Mouse (Mus musculus): ENCODE measurements around the gene Atf6. TPM values are rescaled to one million over a fixed set of nuclear protein-coding genes. Genes with fewer than 3 reads are reported as not detected.

Gene Atf6
- polyA plus RNA-seq, 1 experiment from 2014 or later, result 9.8 TPM

DNA sequence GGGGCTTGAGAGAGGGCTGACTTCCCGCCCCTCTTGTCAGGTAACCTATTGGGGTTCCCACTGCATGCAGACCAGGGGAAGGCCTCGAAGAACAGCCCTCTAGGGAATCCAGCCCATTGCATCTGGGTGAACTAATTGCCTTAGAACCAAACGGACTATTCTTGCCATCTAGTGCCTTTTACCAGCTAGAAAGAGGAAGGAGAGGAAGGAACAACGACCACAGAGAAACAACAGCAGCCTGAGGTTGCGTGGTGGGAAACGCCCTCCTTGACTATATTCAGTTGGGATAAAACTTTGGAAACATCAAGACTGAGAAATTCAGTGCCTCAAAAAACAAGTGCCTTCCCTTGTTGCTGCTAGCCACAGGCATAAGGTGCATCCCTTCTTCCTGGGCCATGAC is 183.7 kb downstream of the Atf6 start:
- Histone ChIP-seq H3K4me2 (no peak overlapping the region), H3K9me3 (replicated peaks) (no peaks in the 10 kb centered on the region), H3K9ac (no peak overlapping the region), H3K4me3 (no peak overlapping the region), H3K4me1 (replicated peaks) (0 out of 2 replicates have a peak, but pooled peaks cover 2% of the 10 kb centered on the region), H3K27ac (no peak overlapping the region), H3K36me3 (peaks cover 12% of the 10 kb centered on the region), H3K27me3 (no peaks in the 10 kb centered on the region)
- no peak for ATAC-seq (replicated peaks; ENCODE audit: insufficient number of reproducible peaks, insufficient read depth, low FRiP score, low read depth)
- WGBS, result 73% methylated on average over 6 of the region's 6 CpGs

DNA sequence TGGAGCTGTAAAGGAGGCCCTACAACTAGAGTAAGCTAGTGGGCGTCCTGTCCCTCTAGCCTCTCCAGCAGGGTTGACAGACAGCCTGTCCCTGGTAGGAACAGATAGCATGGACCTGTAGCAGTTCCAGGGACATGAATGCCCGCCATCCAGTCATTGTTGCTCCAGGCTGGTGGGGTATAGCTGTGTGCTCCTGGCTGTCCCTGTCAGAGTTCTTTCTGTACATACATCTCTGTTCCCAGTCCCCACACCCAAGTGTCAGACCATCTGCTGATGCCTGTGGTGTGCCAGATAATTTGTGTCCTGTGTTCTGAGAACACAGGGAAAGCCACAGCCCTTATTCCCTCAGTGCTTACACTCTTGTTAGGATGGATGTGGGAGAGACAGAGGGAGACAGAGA is 187.9 kb downstream of the Atf6 start:
- WGBS, result 79% methylated on average over 2 of the region's 2 CpGs
- Histone ChIP-seq H3K4me3 (no peak overlapping the region), H3K27me3 (no peaks in the 10 kb centered on the region), H3K4me2 (no peak overlapping the region), H3K4me1 (replicated peaks) (peaks cover 5% of the 10 kb centered on the region; the same call in 1 of the 2 replicates), H3K9me3 (replicated peaks) (no peaks in the 10 kb centered on the region), H3K36me3 (peaks cover 19% of the 10 kb centered on the region), H3K27ac (no peak overlapping the region), H3K9ac (no peak overlapping the region)
- ATAC-seq (replicated peaks; ENCODE audit: insufficient number of reproducible peaks, insufficient read depth, low FRiP score, low read depth), result no peak

DNA sequence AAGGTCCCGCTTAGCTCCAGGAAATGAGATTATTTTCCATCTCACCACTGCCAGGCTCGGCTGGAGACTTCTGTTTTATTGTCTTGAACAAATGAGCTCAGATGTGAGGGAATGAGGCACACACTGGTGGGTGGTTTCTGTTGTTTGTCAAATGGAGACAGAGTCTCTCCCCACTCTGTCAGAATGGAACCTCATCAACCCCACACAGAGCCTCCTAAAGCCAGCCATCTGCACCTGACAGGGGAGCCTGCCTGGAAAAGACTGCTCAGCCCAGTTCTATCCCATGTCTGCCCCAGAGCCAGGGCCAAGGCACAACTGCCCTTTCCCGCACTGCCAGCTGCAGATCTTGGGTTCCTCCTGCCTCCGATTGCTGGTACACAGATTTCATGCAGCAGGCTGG is 188.7 kb downstream of the Atf6 start:
- Histone ChIP-seq H3K4me1 (replicated peaks) (peaks cover 5% of the 10 kb centered on the region; the same call in 1 of the 2 replicates), H3K9me3 (replicated peaks) (no peaks in the 10 kb centered on the region), H3K4me2 (no peak overlapping the region), H3K36me3 (peaks cover 19% of the 10 kb centered on the region), H3K27me3 (no peaks in the 10 kb centered on the region), H3K4me3 (no peak overlapping the region), H3K9ac (no peak overlapping the region), H3K27ac (no peak overlapping the region)
- ATAC-seq (replicated peaks; ENCODE audit: insufficient number of reproducible peaks, insufficient read depth, low FRiP score, low read depth), result no peak
- WGBS, result 69% methylated on average over 4 of the region's 4 CpGs

DNA sequence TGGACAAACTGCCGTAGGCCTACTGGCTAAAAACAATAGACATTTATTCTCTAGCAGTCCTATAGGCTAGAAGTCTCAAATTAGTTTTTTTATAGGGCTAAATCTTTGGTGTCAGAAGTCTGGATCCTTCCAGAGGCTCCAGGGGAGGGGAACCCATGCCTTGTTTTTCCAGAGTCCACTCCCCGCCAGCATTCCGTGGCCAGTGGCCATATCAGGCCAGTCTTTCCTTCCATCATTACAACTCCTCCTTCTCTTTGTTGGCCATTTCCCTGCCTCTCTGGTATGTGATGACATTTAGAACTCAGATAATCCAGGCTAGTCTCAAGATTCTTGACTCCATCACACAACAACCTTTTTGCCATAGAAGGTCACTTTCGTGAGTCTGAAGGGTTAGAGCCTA is 189.9 kb downstream of the Atf6 start:
- H3K27me3 ChIP-seq, result no peaks in the 10 kb centered on the region
- 71% methylated on average over 4 of the region's 4 CpGs for WGBS
- no peaks in the 10 kb centered on the region for H3K9me3 ChIP-seq (replicated peaks)
- H3K4me3 ChIP-seq, result no peak overlapping the region
- H3K9ac ChIP-seq, result no peak overlapping the region
- no peak for ATAC-seq (replicated peaks; ENCODE audit: insufficient number of reproducible peaks, insufficient read depth, low FRiP score, low read depth)
- H3K27ac ChIP-seq, result no peak overlapping the region
- peaks cover 11% of the 10 kb centered on the region for H3K4me1 ChIP-seq (replicated peaks)
- H3K36me3 ChIP-seq, result peaks cover 19% of the 10 kb centered on the region
- no peak overlapping the region for H3K4me2 ChIP-seq

GRCm38 (mm10) chr1:170674184-170674775 is 193.3 kb downstream of the Atf6 start:
- H3K4me1 ChIP-seq (replicated peaks), result peaks cover 15% of the 10 kb centered on the region
- H3K9me3 ChIP-seq (replicated peaks), result no peaks in the 10 kb centered on the region
- H3K27me3 ChIP-seq, result no peaks in the 10 kb centered on the region
- no peak for ATAC-seq (replicated peaks; ENCODE audit: insufficient number of reproducible peaks, insufficient read depth, low FRiP score, low read depth)
- no peak overlapping the region for H3K9ac ChIP-seq
- WGBS, result 62% methylated on average over 9 of the region's 9 CpGs
- H3K27ac ChIP-seq, result no peak overlapping the region
- no peak overlapping the region for H3K4me3 ChIP-seq
- no peak overlapping the region for H3K4me2 ChIP-seq
- peaks cover 29% of the 10 kb centered on the region; the same call in 1 of the 2 replicates for H3K36me3 ChIP-seq

GRCm38 (mm10) chr1:170665200-170665599 is 202.4 kb downstream of the Atf6 start:
- peaks cover 43% of the 10 kb centered on the region for H3K36me3 ChIP-seq
- no peak overlapping the region for H3K4me2 ChIP-seq
- no peak overlapping the region for H3K4me3 ChIP-seq
- H3K27me3 ChIP-seq, result no peaks in the 10 kb centered on the region
- H3K9ac ChIP-seq, result no peak overlapping the region
- H3K9me3 ChIP-seq (replicated peaks), result no peaks in the 10 kb centered on the region
- H3K4me1 ChIP-seq (replicated peaks), result no peaks in the 10 kb centered on the region
- no peak overlapping the region for H3K27ac ChIP-seq
- WGBS, result 84% methylated on average over 7 of the region's 7 CpGs
- ATAC-seq (replicated peaks; ENCODE audit: insufficient number of reproducible peaks, insufficient read depth, low FRiP score, low read depth), result no peak

DNA sequence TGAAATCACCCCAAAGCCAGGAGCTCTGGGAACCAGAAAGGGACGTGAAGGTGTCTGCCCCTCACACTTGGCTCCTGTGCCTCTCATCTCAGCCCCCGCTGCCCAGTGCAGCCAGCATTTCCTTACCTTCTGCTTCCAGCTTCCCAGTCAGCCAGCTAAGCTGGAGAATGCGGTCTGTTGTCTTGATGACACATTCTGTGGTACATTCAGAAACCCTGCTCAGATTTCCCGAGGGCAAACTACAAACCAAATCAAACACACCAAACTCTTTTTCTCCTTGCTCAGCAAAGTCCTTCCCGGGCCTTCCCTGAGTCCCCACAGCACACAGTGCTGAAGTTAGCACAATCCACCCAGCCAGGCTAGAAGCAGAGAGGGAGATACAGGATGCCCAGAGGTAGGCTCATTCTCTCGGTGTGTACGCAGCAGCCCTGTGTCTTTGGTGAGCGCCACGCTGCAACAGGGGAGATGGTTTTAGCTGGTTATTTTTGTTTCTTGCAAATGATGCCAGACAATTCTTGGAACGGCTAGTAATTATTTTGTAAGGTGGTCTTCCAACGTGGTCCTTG is 202.9 kb downstream of the Atf6 start:
- peaks cover 38% of the 10 kb centered on the region for H3K36me3 ChIP-seq
- no peaks in the 10 kb centered on the region for H3K27me3 ChIP-seq
- no peak overlapping the region for H3K4me3 ChIP-seq
- H3K4me2 ChIP-seq, result no peak overlapping the region
- no peaks in the 10 kb centered on the region for H3K9me3 ChIP-seq (replicated peaks)
- no peak overlapping the region for H3K27ac ChIP-seq
- 82% methylated on average over 11 of the region's 11 CpGs for WGBS
- no peaks in the 10 kb centered on the region for H3K4me1 ChIP-seq (replicated peaks)
- no peak overlapping the region for H3K9ac ChIP-seq
- ATAC-seq (replicated peaks; ENCODE audit: insufficient number of reproducible peaks, insufficient read depth, low FRiP score, low read depth), result no peak

- no peak for ATAC-seq (replicated peaks; ENCODE audit: insufficient number of reproducible peaks, insufficient read depth, low FRiP score, low read depth)
- H3K4me2 ChIP-seq, result no peak overlapping the region
- 0 out of 2 replicates have a peak, but pooled peaks cover 2% of the 10 kb centered on the region for H3K4me1 ChIP-seq (replicated peaks)
- no peak overlapping the region for H3K9ac ChIP-seq
- H3K27me3 ChIP-seq, result no peaks in the 10 kb centered on the region
- H3K4me3 ChIP-seq, result no peak overlapping the region
- no peaks in the 10 kb centered on the region for H3K9me3 ChIP-seq (replicated peaks)
- peaks cover 18% of the 10 kb centered on the region for H3K36me3 ChIP-seq
- WGBS, result 55% methylated on average over 13 of the region's 13 CpGs
- H3K27ac ChIP-seq, result no peak overlapping the region
Observed at GRCm38 (mm10) chr1:170659260-170659659, 208.3 kb downstream of the Atf6 start.

DNA sequence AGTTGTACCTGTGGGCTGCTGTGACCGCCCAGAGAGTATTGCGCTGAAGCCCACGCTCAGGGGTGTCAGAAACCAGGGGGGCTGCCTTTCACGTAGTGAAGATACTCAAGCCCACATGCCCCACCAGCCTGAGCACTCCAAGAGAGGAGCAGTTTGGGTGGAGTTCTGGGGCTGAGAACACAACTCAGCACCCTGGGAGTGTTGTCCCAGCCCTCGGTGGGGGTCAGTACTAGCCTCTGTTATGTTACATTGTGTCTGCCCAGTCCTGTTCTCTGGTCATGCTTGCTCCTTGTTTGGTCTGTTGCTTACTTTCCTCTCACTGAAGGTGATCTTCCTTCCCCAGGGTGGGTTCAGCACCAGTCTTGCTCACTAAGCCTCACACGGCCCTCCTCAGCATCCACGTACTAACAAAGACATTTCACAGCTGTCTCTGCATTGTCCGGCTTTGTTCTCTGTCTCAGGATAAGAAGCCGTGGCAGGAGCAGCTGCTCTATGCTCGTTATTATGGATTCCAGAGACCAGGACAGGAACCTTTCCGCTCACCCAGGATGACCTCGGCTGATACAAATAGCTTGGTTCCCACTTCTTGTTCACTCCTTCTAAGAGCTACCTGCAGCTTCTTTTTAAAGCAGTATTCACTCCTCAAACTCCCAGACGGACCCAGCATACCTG is 209.8 kb downstream of the Atf6 start:
- Histone ChIP-seq H3K9me3 (replicated peaks) (no peaks in the 10 kb centered on the region), H3K4me3 (no peak overlapping the region), H3K9ac (no peak overlapping the region), H3K36me3 (peaks cover 10% of the 10 kb centered on the region), H3K4me2 (no peak overlapping the region), H3K27ac (no peak overlapping the region), H3K4me1 (replicated peaks) (peaks cover 3% of the 10 kb centered on the region; the same call in 1 of the 2 replicates), H3K27me3 (no peaks in the 10 kb centered on the region)
- WGBS, result 58% methylated on average over 13 of the region's 13 CpGs
- no peak for ATAC-seq (replicated peaks; ENCODE audit: insufficient number of reproducible peaks, insufficient read depth, low FRiP score, low read depth)

DNA sequence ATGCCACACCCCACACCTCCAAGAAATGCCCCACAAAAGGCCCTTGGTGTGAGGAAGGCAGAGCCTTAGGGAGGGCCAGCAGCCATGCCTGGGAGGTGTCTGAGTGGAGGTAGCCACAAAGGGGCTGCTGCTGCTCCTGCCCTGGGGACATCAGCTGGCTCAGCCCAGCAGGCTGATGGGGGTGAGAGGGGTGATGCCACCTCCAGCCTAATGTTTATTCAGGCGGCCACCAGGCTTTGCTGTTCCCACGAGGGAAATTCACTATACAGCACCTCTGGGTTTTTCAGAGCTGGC is 210.4 kb downstream of the Atf6 start:
- H3K36me3 ChIP-seq, result peaks cover 4% of the 10 kb centered on the region; the same call in 1 of the 2 replicates
- no peak overlapping the region for H3K27ac ChIP-seq
- no peak for ATAC-seq (replicated peaks; ENCODE audit: insufficient number of reproducible peaks, insufficient read depth, low FRiP score, low read depth)
- H3K4me2 ChIP-seq, result no peak overlapping the region
- no peak overlapping the region for H3K9ac ChIP-seq
- no peaks in the 10 kb centered on the region for H3K9me3 ChIP-seq (replicated peaks)
- H3K4me3 ChIP-seq, result no peak overlapping the region
- WGBS, result 59% methylated on average over 2 of the region's 2 CpGs
- H3K4me1 ChIP-seq (replicated peaks), result peaks cover 9% of the 10 kb centered on the region
- no peaks in the 10 kb centered on the region for H3K27me3 ChIP-seq

- Histone ChIP-seq H3K27ac (no peak overlapping the region), H3K4me1 (replicated peaks) (peaks cover 14% of the 10 kb centered on the region), H3K27me3 (no peaks in the 10 kb centered on the region), H3K4me3 (no peak overlapping the region), H3K9ac (no peak overlapping the region), H3K4me2 (no peak overlapping the region), H3K36me3 (0 out of 2 replicates have a peak, but pooled peaks cover 3% of the 10 kb centered on the region), H3K9me3 (replicated peaks) (no peaks in the 10 kb centered on the region)
- no peak for ATAC-seq (replicated peaks; ENCODE audit: insufficient number of reproducible peaks, insufficient read depth, low FRiP score, low read depth)
- 78% methylated on average over 11 of the region's 11 CpGs for WGBS
Observed at GRCm38 (mm10) chr1:170656518-170657227, 210.9 kb downstream of the Atf6 start.

Measured in heart, embryonic 15.5 days (tissue).